Mouse (Mus musculus): ENCODE measurements around the gene Atxn10. TPM values are rescaled to one million over a fixed set of nuclear protein-coding genes. Genes with fewer than 3 reads are reported as not detected.

Atxn10 gene
- polyA plus RNA-seq, 1 experiment from 2014 or later: 343 TPM

DNA sequence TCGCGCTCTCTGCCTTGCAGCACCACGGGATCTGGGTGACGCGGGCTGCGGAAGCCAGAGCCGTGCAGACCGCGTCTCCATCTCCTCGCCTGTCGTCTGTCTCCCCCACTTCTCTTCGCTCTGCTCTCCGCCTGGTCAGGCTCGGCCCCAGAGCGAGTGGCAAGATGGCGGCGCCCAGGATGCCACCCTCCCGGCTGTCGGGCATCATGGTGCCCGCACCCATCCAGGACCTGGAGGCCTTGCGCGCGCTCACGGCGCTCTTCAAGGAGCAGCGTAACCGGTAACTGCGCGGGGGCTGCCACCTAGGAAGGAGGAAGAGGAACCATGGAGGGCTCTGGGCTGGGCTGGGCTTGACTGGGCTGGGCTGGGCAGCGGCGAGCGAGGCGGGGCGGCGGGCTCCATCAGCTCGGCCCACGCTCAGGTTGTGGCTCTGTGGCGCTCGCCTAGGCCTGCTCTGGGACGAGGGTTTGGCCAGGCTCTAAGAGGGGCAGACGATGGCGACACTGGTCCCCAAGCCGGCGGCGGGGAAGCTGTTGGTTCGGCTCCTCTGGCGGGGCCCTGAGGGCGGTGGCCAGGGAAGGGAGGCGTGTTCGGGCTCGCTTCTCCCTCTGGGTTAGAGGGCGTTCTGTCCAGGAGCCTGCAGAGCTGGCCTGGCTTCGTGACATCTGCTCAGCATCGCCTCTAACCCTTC, 401 bp downstream of the Atxn10 start:
- peak overlapping the region; percentile 81 for H3K4me2 ChIP-seq
- H3K4me3 ChIP-seq: peak overlapping the region; percentile 95
- no peaks in the 10 kb centered on the region for H3K36me3 ChIP-seq
- peak overlapping the region; percentile 97 for H3K27ac ChIP-seq
- under 1% methylated on average over 54 of the region's 54 CpGs for WGBS
- no peaks in the 10 kb centered on the region for H3K9me3 ChIP-seq
- H3K4me1 ChIP-seq: peaks cover 23% of the 10 kb centered on the region
- H3K9ac ChIP-seq: peak overlapping the region; percentile 94
- peak; percentile 92 for ATAC-seq (ENCODE audit: insufficient number of reproducible peaks, insufficient read depth, low FRiP score, low TSS enrichment, low read depth)
- no peaks in the 10 kb centered on the region for H3K27me3 ChIP-seq

- Histone ChIP-seq H3K27ac (peak overlapping the region; percentile 97), H3K9ac (peak overlapping the region; percentile 94), H3K9me3 (no peaks in the 10 kb centered on the region), H3K4me2 (peak overlapping the region; percentile 81), H3K4me1 (peaks cover 23% of the 10 kb centered on the region), H3K27me3 (no peaks in the 10 kb centered on the region), H3K4me3 (peak overlapping the region; percentile 95), H3K36me3 (no peaks in the 10 kb centered on the region)
- ATAC-seq (ENCODE audit: insufficient number of reproducible peaks, insufficient read depth, low FRiP score, low TSS enrichment, low read depth): no peak
- WGBS: 51% methylated on average over 9 of the region's 9 CpGs
These were observed 1.2 kb downstream of the Atxn10 start for GRCm38 (mm10) chr15:85337219-85337618.

DNA sequence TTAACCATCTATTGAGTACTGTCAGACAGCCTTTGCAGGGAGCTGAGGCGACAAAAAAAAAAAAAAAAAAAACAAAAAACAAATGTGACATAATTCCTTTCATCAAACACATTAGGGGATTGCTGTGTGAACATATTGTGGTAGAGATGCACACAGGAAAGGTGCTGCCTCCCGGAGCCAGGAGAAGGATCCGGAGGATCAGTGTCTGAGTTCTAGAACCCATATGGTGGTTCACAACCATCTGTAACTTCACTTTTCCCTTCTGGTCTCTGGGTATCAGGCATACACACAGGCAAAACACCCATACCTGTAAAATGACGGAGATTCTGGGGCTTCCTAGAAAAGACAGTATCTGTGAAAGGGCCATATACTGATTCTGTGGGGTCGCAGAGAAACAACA, 1.9 kb downstream of the Atxn10 start:
- Histone ChIP-seq H3K9me3 (no peaks in the 10 kb centered on the region), H3K9ac (no peak overlapping the region), H3K4me3 (no peak overlapping the region), H3K4me1 (peaks cover 27% of the 10 kb centered on the region), H3K27ac (no peak overlapping the region), H3K27me3 (no peaks in the 10 kb centered on the region), H3K4me2 (0 out of 2 replicates have a peak overlapping the region, but pooled peaks have one; percentile 81), H3K36me3 (no peaks in the 10 kb centered on the region)
- 96% methylated on average over 5 of the region's 5 CpGs for WGBS
- no peak for ATAC-seq (ENCODE audit: insufficient number of reproducible peaks, insufficient read depth, low FRiP score, low TSS enrichment, low read depth)

GRCm38 (mm10) chr15:85342246-85342645, 6.2 kb downstream of the Atxn10 start:
- Histone ChIP-seq H3K4me2 (no peak overlapping the region), H3K4me3 (no peak overlapping the region), H3K27ac (no peak overlapping the region), H3K4me1 (peaks cover 17% of the 10 kb centered on the region), H3K27me3 (no peaks in the 10 kb centered on the region), H3K36me3 (peaks cover 6% of the 10 kb centered on the region), H3K9me3 (no peaks in the 10 kb centered on the region), H3K9ac (no peak overlapping the region)
- no peak for ATAC-seq (ENCODE audit: insufficient number of reproducible peaks, insufficient read depth, low FRiP score, low TSS enrichment, low read depth)
- 87% methylated on average over 2 of the region's 2 CpGs for WGBS

- Histone ChIP-seq H3K9ac (no peak overlapping the region), H3K4me2 (no peak overlapping the region), H3K36me3 (peaks cover 6% of the 10 kb centered on the region), H3K4me1 (peaks cover 4% of the 10 kb centered on the region; the same call in 1 of the 2 replicates), H3K9me3 (no peaks in the 10 kb centered on the region), H3K27me3 (no peaks in the 10 kb centered on the region), H3K27ac (no peak overlapping the region), H3K4me3 (no peak overlapping the region)
- ATAC-seq (ENCODE audit: insufficient number of reproducible peaks, insufficient read depth, low FRiP score, low TSS enrichment, low read depth): no peak
- WGBS: 71% methylated on average over 2 of the region's 2 CpGs
These were observed 8.6 kb downstream of the Atxn10 start for GRCm38 (mm10) chr15:85344673-85345072.

DNA sequence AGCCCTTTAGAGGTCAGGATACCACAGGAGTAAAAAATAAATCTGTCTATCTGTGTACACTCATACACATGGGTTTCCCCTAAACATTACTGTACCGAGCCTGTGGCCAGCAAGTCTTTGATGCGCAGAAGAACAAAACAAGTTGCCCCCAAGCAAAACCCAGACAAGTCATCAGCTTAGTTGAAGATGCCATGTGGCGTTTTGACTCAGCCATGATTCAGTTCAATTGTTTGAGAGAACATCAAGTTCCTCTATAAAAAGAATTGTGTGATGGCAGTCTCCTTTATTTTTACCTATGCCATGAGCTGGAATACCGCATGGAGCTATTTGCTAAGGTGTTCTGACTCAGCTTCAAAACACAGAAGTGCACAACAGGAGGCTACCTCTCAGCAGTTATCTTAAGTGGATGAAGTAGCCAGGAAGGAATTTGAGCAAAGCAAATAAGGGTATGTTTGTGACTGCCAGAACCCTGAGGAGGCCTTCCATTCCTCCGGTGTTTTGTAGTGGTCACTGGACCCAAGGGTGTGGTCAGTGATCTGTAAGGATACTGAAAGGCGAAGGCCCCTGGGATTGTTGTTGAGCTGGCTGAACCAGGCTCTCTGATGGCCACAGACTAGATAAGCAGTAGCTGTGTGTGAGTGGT, 11.1 kb downstream of the Atxn10 start:
- 81% methylated on average over 6 of the region's 6 CpGs for WGBS
- ATAC-seq (ENCODE audit: insufficient number of reproducible peaks, insufficient read depth, low FRiP score, low TSS enrichment, low read depth): no peak

DNA sequence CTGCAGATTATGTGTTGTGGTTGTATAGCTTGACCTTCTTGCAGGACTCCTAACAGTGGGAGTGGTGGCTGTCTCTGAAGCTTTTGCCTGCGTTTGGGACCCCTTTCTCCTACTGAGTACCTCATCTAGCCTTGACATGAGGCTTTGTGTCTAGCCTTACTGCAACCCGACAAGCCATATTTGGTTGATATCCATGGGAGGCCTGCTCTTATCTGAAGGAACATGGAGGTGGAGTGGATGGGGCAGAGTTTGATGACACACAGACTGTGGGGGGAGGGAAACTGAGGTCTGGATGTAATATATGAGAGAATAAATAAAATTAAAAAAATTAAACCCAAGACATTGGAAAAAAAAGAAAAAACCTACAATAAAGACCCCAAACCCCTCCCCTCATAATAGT, 14.1 kb downstream of the Atxn10 start:
- H3K4me3 ChIP-seq: no peak overlapping the region
- no peak overlapping the region for H3K27ac ChIP-seq
- 87% methylated on average over 2 of the region's 2 CpGs for WGBS
- H3K27me3 ChIP-seq: no peaks in the 10 kb centered on the region
- no peak overlapping the region for H3K4me2 ChIP-seq
- H3K9ac ChIP-seq: no peak overlapping the region
- peaks cover 5% of the 10 kb centered on the region for H3K36me3 ChIP-seq
- ATAC-seq (ENCODE audit: insufficient number of reproducible peaks, insufficient read depth, low FRiP score, low TSS enrichment, low read depth): no peak
- no peaks in the 10 kb centered on the region for H3K9me3 ChIP-seq
- H3K4me1 ChIP-seq: no peaks in the 10 kb centered on the region

More for the DNA sequence above, 11.1 kb downstream of the Atxn10 start:
- peaks cover 6% of the 10 kb centered on the region for H3K36me3 ChIP-seq
- H3K4me1 ChIP-seq: peaks cover 3% of the 10 kb centered on the region; the same call in 1 of the 2 replicates
- H3K27ac ChIP-seq: no peak overlapping the region
- no peak overlapping the region for H3K4me3 ChIP-seq
- H3K9me3 ChIP-seq: no peaks in the 10 kb centered on the region
- H3K9ac ChIP-seq: no peak overlapping the region
- H3K4me2 ChIP-seq: no peak overlapping the region
- H3K27me3 ChIP-seq: no peaks in the 10 kb centered on the region

- H3K9me3 ChIP-seq: no peaks in the 10 kb centered on the region
- H3K27ac ChIP-seq: no peak overlapping the region
- no peaks in the 10 kb centered on the region for H3K27me3 ChIP-seq
- no peak overlapping the region for H3K4me3 ChIP-seq
- peaks cover 18% of the 10 kb centered on the region for H3K4me1 ChIP-seq
- H3K4me2 ChIP-seq: no peak overlapping the region
- no peak overlapping the region for H3K9ac ChIP-seq
- ATAC-seq (ENCODE audit: insufficient number of reproducible peaks, insufficient read depth, low FRiP score, low TSS enrichment, low read depth): no peak
- H3K36me3 ChIP-seq: no peaks in the 10 kb centered on the region
- 91% methylated on average over 9 of the region's 9 CpGs for WGBS
These were observed 18.0 kb downstream of the Atxn10 start for GRCm38 (mm10) chr15:85354060-85354459.

DNA sequence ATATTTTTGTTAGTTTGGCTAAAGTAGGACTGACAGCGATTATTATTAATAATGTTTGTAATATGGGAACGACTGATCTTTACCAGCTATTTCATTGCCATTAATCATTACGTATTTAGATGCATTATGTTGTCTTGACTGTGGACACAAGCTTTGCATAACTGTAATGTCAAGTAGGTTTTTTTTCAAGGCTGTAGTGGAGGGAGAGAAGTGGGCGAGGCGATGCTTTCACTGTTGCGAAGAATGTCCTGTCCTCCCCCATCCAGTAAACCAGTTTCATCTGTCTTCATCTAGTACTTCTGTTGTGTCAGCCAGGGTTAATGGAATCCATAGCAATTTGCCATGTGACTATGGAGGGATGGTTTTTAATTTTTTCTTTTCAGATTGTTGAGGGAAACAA, 20.1 kb downstream of the Atxn10 start:
- ATAC-seq (ENCODE audit: insufficient number of reproducible peaks, insufficient read depth, low FRiP score, low TSS enrichment, low read depth): no peak
- peaks cover 22% of the 10 kb centered on the region for H3K4me1 ChIP-seq
- H3K4me3 ChIP-seq: no peak overlapping the region
- H3K27me3 ChIP-seq: no peaks in the 10 kb centered on the region
- 56% methylated on average over 6 of the region's 6 CpGs for WGBS
- H3K9me3 ChIP-seq: no peaks in the 10 kb centered on the region
- peak overlapping the region; percentile 44; the same call in 1 of the 2 replicates for H3K27ac ChIP-seq
- no peak overlapping the region for H3K9ac ChIP-seq
- no peak overlapping the region for H3K4me2 ChIP-seq
- H3K36me3 ChIP-seq: peaks cover 12% of the 10 kb centered on the region

GRCm38 (mm10) chr15:85357465-85358225, 21.6 kb downstream of the Atxn10 start:
- Histone ChIP-seq H3K4me2 (no peak overlapping the region), H3K36me3 (peaks cover 28% of the 10 kb centered on the region), H3K9me3 (peaks cover 4% of the 10 kb centered on the region; the same call in 1 of the 2 replicates), H3K27me3 (no peaks in the 10 kb centered on the region), H3K4me1 (peaks cover 22% of the 10 kb centered on the region), H3K4me3 (no peak overlapping the region), H3K27ac (no peak overlapping the region), H3K9ac (no peak overlapping the region)
- no peak for ATAC-seq (ENCODE audit: insufficient number of reproducible peaks, insufficient read depth, low FRiP score, low TSS enrichment, low read depth)
- 90% methylated on average over 4 of the region's 4 CpGs for WGBS

GRCm38 (mm10) chr15:85359483-85359882, 23.4 kb downstream of the Atxn10 start:
- Histone ChIP-seq H3K27ac (0 out of 2 replicates have a peak overlapping the region, but pooled peaks have one; percentile 9), H3K4me1 (peaks cover 22% of the 10 kb centered on the region), H3K9ac (no peak overlapping the region), H3K27me3 (no peaks in the 10 kb centered on the region), H3K4me3 (no peak overlapping the region), H3K4me2 (no peak overlapping the region), H3K36me3 (peaks cover 46% of the 10 kb centered on the region), H3K9me3 (peaks cover 5% of the 10 kb centered on the region; the same call in 1 of the 2 replicates)
- ATAC-seq (ENCODE audit: insufficient number of reproducible peaks, insufficient read depth, low FRiP score, low TSS enrichment, low read depth): no peak
- WGBS: 31% methylated on average over 2 of the region's 2 CpGs

Measured in embryonic facial prominence, embryonic 13.5 days (tissue).